Mouse (Mus musculus) forebrain, embryonic 16.5 days (tissue): ENCODE data around the gene Smyd4. TPM values are rescaled to one million over a fixed set of nuclear protein-coding genes. Genes with fewer than 3 reads are reported as not detected.
A peak's percentile ranks its signal among the peaks of the same experiment; 100 is the strongest.

Source experiments
- ATAC-seq: fragments of 200-750 bp; cut with Nextera tagmentation; 2 replicates; pipeline ENCODE4 v1.8.0; 2017; ENCODE audit warnings: mild to moderate bottlenecking, moderate library complexity
- H3K27ac ChIP-seq: fragments of 300-500 bp; sonication (generic); 2 replicates; pipeline ENCODE4 v1.5.1; 2014; ENCODE audit warnings: low read length, control low read depth
- H3K27me3 ChIP-seq: fragments of 300-500 bp; sonication (generic); replicated peaks from 2 replicates; pipeline ENCODE4 v1.6.1; 2014; ENCODE audit warnings: low read length; ENCODE audit not compliant: control insufficient read depth, insufficient read depth
- H3K36me3 ChIP-seq: fragments of 300-500 bp; sonication (generic); 2 replicates; pipeline ENCODE4 v1.6.1; 2014; ENCODE audit not compliant: control insufficient read depth, insufficient read depth
- H3K4me1 ChIP-seq: fragments of 300-500 bp; sonication (generic); replicated peaks from 2 replicates; pipeline ENCODE4 v1.6.1; 2014; ENCODE audit warnings: low read length; ENCODE audit not compliant: control insufficient read depth, insufficient read depth
- H3K4me2 ChIP-seq: fragments of 300-500 bp; sonication (generic); 2 replicates; pipeline ENCODE4 v1.6.1; 2014; ENCODE audit warnings: mild to moderate bottlenecking, low read length, control low read depth
- H3K4me3 ChIP-seq: fragments of 300-500 bp; sonication (generic); replicated peaks from 2 replicates; pipeline ENCODE4 v1.5.1; 2014; ENCODE audit warnings: mild to moderate bottlenecking, low read length, control low read depth
- H3K9ac ChIP-seq: fragments of 300-500 bp; sonication (generic); replicated peaks from 2 replicates; pipeline ENCODE4 v1.6.1; 2014; ENCODE audit warnings: low read depth, low read length, control low read depth
- H3K9me3 ChIP-seq: fragments of 300-500 bp; sonication (generic); 2 replicates; pipeline ENCODE4 v1.6.1; 2016; ENCODE audit warnings: low read length; ENCODE audit not compliant: control insufficient read depth
- WGBS: fragments of 180-500 bp; shearing (Covaris S2); extraction: QIAGEN DNeasy Blood & Tissue Kit; methylation state at CpG from one replicate; pipeline ENCODE4 v1.1.7; 2014; 5-methylcytosine and 5-hydroxymethylcytosine counted together
- microRNA-seq: library from miRNA; unstranded; fragments of <30 nt; microRNA quantifications from one replicate; pipeline ENCODE4, GENCODE M21; 2017
- polyA plus RNA-seq: library from polyadenylated mRNA; unstranded; fragments of >200 nt; fragmentation: Nextera tagmentation; extraction: Ambion mirVana; gene quantifications from 2 replicates; pipeline ENCODE4 v1.2.1, GENCODE M21; 2015

The Smyd4 gene
- polyA plus RNA-seq, 1 experiment from 2014 or later = 19.0 TPM

DNA sequence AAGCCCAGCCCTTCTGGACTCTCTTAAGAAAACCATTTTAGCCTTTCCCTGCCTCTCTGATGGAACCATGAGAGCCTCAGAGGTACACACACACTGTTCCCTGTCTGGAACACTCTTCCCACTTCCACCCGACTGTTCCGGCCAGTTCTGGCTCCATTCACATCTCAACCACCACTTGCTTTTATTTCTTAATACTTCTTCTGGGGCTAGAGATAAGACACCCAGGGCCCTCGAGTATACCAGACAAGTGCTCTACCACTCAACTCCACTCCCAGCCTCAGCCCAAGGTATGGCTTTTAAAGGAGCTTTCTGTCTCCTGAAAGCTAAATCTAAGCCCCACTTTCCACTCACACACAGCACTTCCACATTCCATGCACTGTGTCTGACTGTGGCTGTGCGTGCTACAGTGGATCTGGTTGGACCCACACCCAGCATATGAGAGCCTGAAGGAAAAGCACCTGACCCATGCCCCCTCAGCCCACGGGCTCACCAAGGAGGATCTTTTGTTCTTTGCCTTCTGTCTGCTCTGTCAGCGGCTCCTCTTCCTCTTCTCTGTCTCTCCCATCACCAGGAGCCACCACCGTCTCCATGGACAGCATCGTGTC lies 102.2 kb downstream of the Smyd4 start:
- Histone ChIP-seq H3K4me1 (peaks cover 22% of the 10 kb centered on the region), H3K4me2 (no peak overlapping the region), H3K9ac (no peak overlapping the region), H3K36me3 (peaks cover 11% of the 10 kb centered on the region), H3K27me3 (no peaks in the 10 kb centered on the region), H3K9me3 (no peaks in the 10 kb centered on the region), H3K27ac (no peak overlapping the region), H3K4me3 (no peak overlapping the region)
- ATAC-seq = no peak
- WGBS = 91% methylated on average over 8 of the region's 8 CpGs

DNA sequence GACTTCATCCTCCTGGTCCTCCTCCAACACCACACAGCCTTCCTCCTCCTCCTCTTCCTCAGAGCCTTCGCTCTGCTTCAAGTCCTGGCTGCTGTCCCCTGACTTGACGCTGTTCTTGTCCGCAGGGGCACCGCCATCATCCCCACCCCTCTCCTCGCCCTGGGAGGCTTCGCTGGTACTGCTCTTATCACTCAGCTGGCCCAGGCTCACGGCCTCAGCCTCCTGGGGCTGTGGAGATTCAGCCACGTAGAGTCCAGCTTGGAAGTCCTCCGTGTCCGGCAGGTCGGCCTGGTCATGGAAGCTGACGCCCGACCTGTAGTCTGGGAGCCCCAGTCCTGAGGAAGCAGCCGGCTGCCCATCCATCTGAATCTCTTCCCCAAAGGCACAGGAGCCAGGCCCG lies 102.7 kb downstream of the Smyd4 start:
- no peak overlapping the region for H3K4me3 ChIP-seq
- H3K9me3 ChIP-seq = no peaks in the 10 kb centered on the region
- ATAC-seq = no peak
- H3K36me3 ChIP-seq = peaks cover 11% of the 10 kb centered on the region
- H3K27me3 ChIP-seq = no peaks in the 10 kb centered on the region
- H3K4me2 ChIP-seq = no peak overlapping the region
- WGBS = 88% methylated on average over 15 of the region's 15 CpGs
- H3K9ac ChIP-seq = no peak overlapping the region
- H3K27ac ChIP-seq = no peak overlapping the region
- peaks cover 22% of the 10 kb centered on the region for H3K4me1 ChIP-seq

DNA sequence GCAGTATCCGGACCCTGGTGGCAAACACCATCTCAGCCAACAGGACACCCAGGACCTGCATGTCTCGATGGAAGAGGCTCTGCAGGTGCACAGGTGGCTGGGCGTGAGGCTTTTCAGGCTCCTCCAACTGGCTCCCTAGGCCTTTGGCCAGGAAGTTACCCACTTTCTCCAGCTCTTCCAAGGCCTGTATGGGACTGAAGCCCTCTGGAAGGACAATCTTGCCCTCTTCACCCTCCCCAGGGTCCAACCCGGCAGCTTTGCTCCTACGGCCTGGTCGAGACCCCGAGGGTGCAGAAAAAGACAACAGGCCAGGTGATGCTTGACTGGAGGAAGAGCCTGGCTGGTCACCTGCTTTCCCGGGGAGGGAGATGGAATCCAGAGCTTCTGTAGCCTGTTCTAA lies 103.8 kb downstream of the Smyd4 start:
- no peak overlapping the region for H3K4me2 ChIP-seq
- no peak overlapping the region for H3K27ac ChIP-seq
- H3K4me1 ChIP-seq = peaks cover 22% of the 10 kb centered on the region
- H3K4me3 ChIP-seq = no peak overlapping the region
- H3K36me3 ChIP-seq = peaks cover 11% of the 10 kb centered on the region
- WGBS = 95% methylated on average over 8 of the region's 8 CpGs
- H3K9me3 ChIP-seq = no peaks in the 10 kb centered on the region
- ATAC-seq = no peak
- H3K9ac ChIP-seq = no peak overlapping the region
- no peaks in the 10 kb centered on the region for H3K27me3 ChIP-seq

DNA sequence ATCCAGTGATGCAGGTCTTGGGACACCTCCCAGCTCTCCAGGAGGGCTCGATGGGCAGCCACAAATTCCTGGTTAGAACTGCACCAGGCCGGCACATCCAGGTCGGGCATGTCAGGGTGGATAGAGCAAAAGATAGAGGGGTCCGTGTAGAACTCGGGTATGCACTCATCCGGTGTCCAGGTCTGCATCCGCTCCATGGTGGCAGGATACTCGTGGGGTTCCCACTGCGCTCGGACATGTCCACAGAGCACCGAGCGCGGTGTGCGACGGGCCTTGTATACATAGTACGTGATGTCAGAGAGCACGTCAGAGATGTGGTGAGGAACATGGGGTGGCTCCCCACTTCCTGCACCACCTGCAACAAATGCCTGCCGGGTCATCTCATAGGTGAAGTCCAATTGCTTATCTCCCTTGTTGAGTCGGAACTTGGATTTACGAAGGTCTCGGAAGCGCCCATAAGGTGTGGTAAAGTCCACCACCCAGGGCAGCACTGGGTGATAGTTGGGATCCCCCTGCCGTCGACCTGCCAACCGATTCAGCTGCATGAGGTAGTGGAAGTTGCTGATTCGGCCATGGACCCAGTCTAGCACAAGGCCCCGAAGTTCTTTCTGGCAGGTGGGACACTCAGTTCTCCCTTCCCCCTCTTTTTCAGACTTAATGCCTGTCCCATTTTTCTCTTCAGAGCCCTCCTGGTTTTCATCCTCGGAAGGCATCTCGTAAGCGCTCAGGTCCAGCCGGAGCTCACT lies 104.8 kb downstream of the Smyd4 start:
- H3K4me2 ChIP-seq = no peak overlapping the region; the same call in 1 of the 2 replicates
- peaks cover 9% of the 10 kb centered on the region for H3K36me3 ChIP-seq
- no peaks in the 10 kb centered on the region for H3K27me3 ChIP-seq
- peaks cover 22% of the 10 kb centered on the region for H3K4me1 ChIP-seq
- no peak overlapping the region for H3K27ac ChIP-seq
- 93% methylated on average over 31 of the region's 31 CpGs for WGBS
- H3K9ac ChIP-seq = no peak overlapping the region
- ATAC-seq = no peak
- H3K9me3 ChIP-seq = no peaks in the 10 kb centered on the region
- H3K4me3 ChIP-seq = no peak overlapping the region

DNA sequence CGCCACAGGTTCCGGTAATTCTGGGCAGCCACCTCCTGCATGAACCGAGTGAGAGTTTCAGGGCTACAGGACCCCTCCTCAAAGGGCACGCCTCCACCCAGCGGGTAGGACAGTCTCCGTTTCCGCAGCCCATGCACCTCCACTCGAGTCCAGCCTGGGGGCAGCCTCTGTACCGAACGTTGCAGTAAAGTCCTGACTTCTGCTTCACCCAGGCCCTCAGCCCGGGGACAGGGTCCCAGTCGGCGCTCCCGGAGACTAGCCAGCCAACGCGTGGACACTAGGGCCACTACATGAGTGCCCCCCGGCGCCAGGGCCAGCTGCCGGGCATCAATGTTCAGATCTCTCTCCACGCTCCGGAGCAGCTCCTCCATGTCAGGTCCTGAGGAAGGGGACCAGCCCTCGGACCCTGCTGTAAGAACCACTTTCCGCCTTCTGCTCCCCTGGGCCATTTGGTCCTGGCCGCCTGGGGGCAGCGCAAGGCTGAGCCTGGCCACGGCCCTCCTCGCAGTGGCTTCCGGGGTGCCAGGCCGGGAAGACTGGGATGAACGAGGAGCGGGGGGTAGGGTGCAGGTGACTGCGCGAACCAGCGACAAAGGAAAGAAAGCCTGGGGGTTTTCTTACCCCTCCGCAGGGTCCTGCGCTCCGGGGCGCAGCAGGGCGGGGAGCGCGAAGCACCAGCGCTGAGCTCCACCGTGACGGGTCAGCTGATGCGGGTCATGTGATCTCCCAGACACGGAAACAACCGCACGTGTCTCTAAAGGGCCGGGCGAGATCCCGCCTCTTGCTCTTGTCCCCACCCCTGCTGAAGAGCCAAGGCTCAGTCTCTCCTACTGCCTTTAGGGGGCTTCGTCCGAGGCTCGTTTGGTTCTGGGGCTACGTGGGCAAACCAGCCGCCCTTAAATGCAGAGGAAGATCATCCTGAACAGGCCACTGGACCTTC lies 106.0 kb downstream of the Smyd4 start, which contains the start of gene Wdr81:
TSS of gene Wdr81 (minus strand) at position 727 of the 940 bp plus-strand sequence.
- peaks cover under 1% of the 10 kb centered on the region; the same call in 1 of the 2 replicates for H3K36me3 ChIP-seq
- H3K4me3 ChIP-seq = peak within 1 kb of the TSS; percentile 86
- WGBS = 2% methylated on average over 56 of the region's 56 CpGs
- H3K27me3 ChIP-seq = no peaks in the 10 kb centered on the region
- H3K4me1 ChIP-seq = peaks cover 22% of the 10 kb centered on the region
- H3K27ac ChIP-seq = peak within 1 kb of the TSS; percentile 30; the same call in 1 of the 2 replicates
- peak within 1 kb of the TSS; percentile 100 for H3K4me2 ChIP-seq
- peak; percentile 97 for ATAC-seq
- peak within 1 kb of the TSS; percentile 80 for H3K9ac ChIP-seq
- H3K9me3 ChIP-seq = no peaks in the 10 kb centered on the region

Small RNA genes lying within 50 kb of the gene (microRNA-seq; reads per million reads assigned to microRNA genes)
- not detected for gene Gm47300

Other genes with a start within 250 kb of the Smyd4 start
- gene Hic1, start 178.9 kb upstream of the Smyd4 start, polyA plus RNA-seq = 1.2 and 2.3 TPM in 2 replicates
- 18.0 and 20.8 TPM in 2 replicates for gene Ovca2, start 169.6 kb upstream of the Smyd4 start, polyA plus RNA-seq
- gene Dph1, start 157.2 kb upstream of the Smyd4 start, polyA plus RNA-seq = 15.4 and 16.1 TPM in 2 replicates
- gene Rtn4rl1, start 154.7 kb upstream of the Smyd4 start, polyA plus RNA-seq = 5.5 and 6.3 TPM in 2 replicates
- gene Rpa1, start 109 bp upstream of the Smyd4 start, polyA plus RNA-seq = 67.1 and 71.5 TPM in 2 replicates
- gene Serpinf1, start 74.3 kb downstream of the Smyd4 start, polyA plus RNA-seq = 24.3 and 44.3 TPM in 2 replicates
- gene Serpinf2, start 91.2 kb downstream of the Smyd4 start, polyA plus RNA-seq = not detected in 2 replicates
- 9.2 and 10.0 TPM in 2 replicates for gene Wdr81, start 106.3 kb downstream of the Smyd4 start, polyA plus RNA-seq
- 1.4 and 1.6 TPM in 2 replicates for gene Tlcd2, start 113.3 kb downstream of the Smyd4 start, polyA plus RNA-seq
- gene Prpf8, start 138.4 kb downstream of the Smyd4 start, polyA plus RNA-seq = 54.8 and 58.5 TPM in 2 replicates
- gene Rilp, start 161.7 kb downstream of the Smyd4 start, polyA plus RNA-seq = 1.2 and 1.3 TPM in 2 replicates
- gene Scarf1, start 165.1 kb downstream of the Smyd4 start, polyA plus RNA-seq = 3.6 and 4.2 TPM in 2 replicates
- 12.5 and 16.4 TPM in 2 replicates for gene Slc43a2, start 183.3 kb downstream of the Smyd4 start, polyA plus RNA-seq
- 86.1 and 90.2 TPM in 2 replicates for gene Pitpna, start 239.7 kb downstream of the Smyd4 start, polyA plus RNA-seq